Mouse (Mus musculus) common myeloid progenitor, adult 5-6 weeks (primary cell): Measurements from ENCODE around the gene Msantd1. TPM values are rescaled to one million over a fixed set of nuclear protein-coding genes. Genes with fewer than 3 reads are reported as not detected.

Experiments
- ATAC-seq: replicated peaks from 2 replicates; pipeline ENCODE4 v1.8.0; 2016; ENCODE audit warnings: low read depth, mild to moderate bottlenecking, moderate TSS enrichment, inconsistent platforms; ENCODE audit not compliant: poor library complexity, severe bottlenecking
- total RNA-seq: library from RNA; stranded (forward); fragments of 200-1000, 187-1606 nt; gene quantifications from 2 replicates; pipeline ENCODE4 v1.2.3, GENCODE M21; 2017

The Msantd1 gene
- total RNA-seq, 1 experiment from 2014 or later = 2.7 TPM

GRCm38 (mm10) chr5:34960021-34960420, 52.2 kb downstream of the Msantd1 start:
- peak; percentile 54 for ATAC-seq

GRCm38 (mm10) chr5:34965531-34965930, 57.7 kb downstream of the Msantd1 start:
- no peak for ATAC-seq

- ATAC-seq = no peak
Observed at GRCm38 (mm10) chr5:34968386-34968785, 60.6 kb downstream of the Msantd1 start.

- ATAC-seq = no peak
Observed at GRCm38 (mm10) chr5:34972471-34972870, 64.7 kb downstream of the Msantd1 start.

Other genes starting within 250 kb of the Msantd1 start
- gene Nop14, start 247.9 kb upstream of the Msantd1 start, total RNA-seq = 72.9 and 76.4 TPM in 2 replicates
- gene Grk4, start 247.6 kb upstream of the Msantd1 start, total RNA-seq = 0.91 and 0.92 TPM in 2 replicates
- 23.5 and 29.6 TPM in 2 replicates for gene Htt, start 146.3 kb upstream of the Msantd1 start, total RNA-seq
- gene Rgs12, start 41.4 kb downstream of the Msantd1 start, total RNA-seq = 20.7 and 24.2 TPM in 2 replicates
- 0.18 and 1.1 TPM in 2 replicates for gene Hgfac, start 133.5 kb downstream of the Msantd1 start, total RNA-seq
- not detected in 2 replicates for gene Dok7, start 148.8 kb downstream of the Msantd1 start, total RNA-seq
- gene Lrpap1, start 197.8 kb downstream of the Msantd1 start, total RNA-seq = 43.7 and 53.7 TPM in 2 replicates